Mouse (Mus musculus) heart, embryonic 14.5 days (tissue): Measurements from ENCODE around the gene Nxn. TPM values are rescaled to one million over a fixed set of nuclear protein-coding genes. Genes with fewer than 3 reads are reported as not detected.

Experiments used
- ATAC-seq: fragments of 200-750 bp; cut with Nextera tagmentation; 2 replicates; pipeline ENCODE4 v1.8.0; 2017; ENCODE audit warnings: low read depth, moderate TSS enrichment; ENCODE audit not compliant: insufficient number of reproducible peaks, insufficient read depth, low FRiP score
- H3K27ac ChIP-seq, 2 experiments: fragments of 200-500 bp in 1 of 2; fragments of 300-500 bp in 1 of 2; sonication (generic) in 1 of 2; replicated peaks in 1 of 2; 2 replicates each; pipeline ENCODE4 v1.5.1; 2012 to 2014; ENCODE audit warnings: low read depth in 2 of 2, low read length in 2 of 2, control low read depth in 1 of 2, mild to moderate bottlenecking in 1 of 2, mixed read lengths in 1 of 2; ENCODE audit not compliant: control insufficient read depth in 1 of 2, insufficient read depth in 1 of 2
- H3K27me3 ChIP-seq: fragments of 300-500 bp; sonication (generic); 2 replicates; pipeline ENCODE4 v1.6.1; 2014; ENCODE audit warnings: mild to moderate bottlenecking, low read length, control low read depth; ENCODE audit not compliant: control insufficient read depth, insufficient read depth
- H3K36me3 ChIP-seq: fragments of 300-500 bp; sonication (generic); 2 replicates; pipeline ENCODE4 v1.6.1; 2014; ENCODE audit warnings: mild to moderate bottlenecking, control low read depth, low read length, mixed read lengths; ENCODE audit not compliant: control insufficient read depth, insufficient read depth
- H3K4me1 ChIP-seq, 2 experiments: fragments of 200-500 bp in 1 of 2; fragments of 300-500 bp in 1 of 2; sonication (generic) in 1 of 2; 2 replicates each; pipeline ENCODE4 v1.6.1; 2012 to 2014; ENCODE audit warnings: low read length in 2 of 2, control low read depth in 1 of 2, mixed read lengths in 1 of 2; ENCODE audit not compliant: control insufficient read depth in 2 of 2, insufficient read depth in 2 of 2
- H3K4me2 ChIP-seq: fragments of 300-500 bp; sonication (generic); 2 replicates; pipeline ENCODE4 v1.6.1; 2014; ENCODE audit warnings: mild to moderate bottlenecking, low read length
- H3K4me3 ChIP-seq, 2 experiments: fragments of 200-500 bp in 1 of 2; fragments of 300-500 bp in 1 of 2; sonication (generic) in 1 of 2; 2 replicates each; pipeline ENCODE4 v1.5.1; 2012 to 2014; ENCODE audit warnings: low read length in 2 of 2, mild to moderate bottlenecking in 2 of 2, control low read depth in 1 of 2, low read depth in 1 of 2, moderate library complexity in 1 of 2; ENCODE audit not compliant: control insufficient read depth in 1 of 2, insufficient read depth in 1 of 2
- H3K9ac ChIP-seq: fragments of 300-500 bp; sonication (generic); 2 replicates; pipeline ENCODE4 v1.6.1; 2014; ENCODE audit warnings: mild to moderate bottlenecking, low read length
- H3K9me3 ChIP-seq: fragments of 300-500 bp; sonication (generic); 2 replicates; pipeline ENCODE4 v1.6.1; 2016; ENCODE audit warnings: low read length, control low read depth; ENCODE audit not compliant: control insufficient read depth
- WGBS: fragments of 180-500 bp; shearing (Covaris S2); extraction: QIAGEN DNeasy Blood & Tissue Kit; methylation state at CpG from one replicate; pipeline ENCODE4 v1.1.7; 2014; 5-methylcytosine and 5-hydroxymethylcytosine counted together
- polyA plus RNA-seq: library from polyadenylated mRNA; unstranded; fragments of >200 nt; fragmentation: Nextera tagmentation; extraction: Ambion mirVana; gene quantifications from 2 replicates; pipeline ENCODE4 v1.2.1, GENCODE M21; 2014

Nxn gene
- polyA plus RNA-seq, 1 experiment from 2014 or later, result 26.8 TPM

DNA sequence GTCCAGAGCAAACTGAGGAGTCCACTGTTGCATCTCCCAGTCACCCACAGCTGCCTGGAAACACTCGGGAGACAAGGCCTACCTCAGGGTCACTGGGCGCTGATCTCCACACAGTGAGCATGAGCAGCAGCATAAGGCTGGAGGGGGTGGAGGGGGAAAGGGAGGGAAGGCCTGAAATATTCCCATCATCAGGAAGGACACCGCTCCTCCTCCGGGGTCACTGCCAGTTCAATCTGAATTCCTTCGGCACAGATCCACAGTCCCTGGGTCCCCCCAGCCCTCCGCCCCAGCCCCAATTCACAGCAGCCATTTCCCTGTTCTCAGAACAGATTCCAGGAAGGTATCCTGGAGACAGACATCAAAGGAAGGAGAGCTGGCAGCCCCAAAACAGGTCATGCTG, 35.8 kb downstream of the Nxn start:
- H3K9ac ChIP-seq, result no peak overlapping the region
- H3K9me3 ChIP-seq, result no peaks in the 10 kb centered on the region
- H3K4me1 ChIP-seq, result peaks cover 17 to 42% of the 10 kb centered on the region in 2 experiments
- ATAC-seq, result no peak
- 7% methylated on average over 6 of the region's 6 CpGs for WGBS
- H3K27me3 ChIP-seq, result no peaks in the 10 kb centered on the region
- peak overlapping the region; percentile 2; the same call in 1 of the 2 replicates for H3K4me2 ChIP-seq
- no peak overlapping the region for H3K4me3 ChIP-seq
- H3K36me3 ChIP-seq, result 0 out of 2 replicates have a peak, but pooled peaks cover 4% of the 10 kb centered on the region
- H3K27ac ChIP-seq, result peak overlapping the region; percentile 21 to 25; a peak in 3 of 4 replicates

DNA sequence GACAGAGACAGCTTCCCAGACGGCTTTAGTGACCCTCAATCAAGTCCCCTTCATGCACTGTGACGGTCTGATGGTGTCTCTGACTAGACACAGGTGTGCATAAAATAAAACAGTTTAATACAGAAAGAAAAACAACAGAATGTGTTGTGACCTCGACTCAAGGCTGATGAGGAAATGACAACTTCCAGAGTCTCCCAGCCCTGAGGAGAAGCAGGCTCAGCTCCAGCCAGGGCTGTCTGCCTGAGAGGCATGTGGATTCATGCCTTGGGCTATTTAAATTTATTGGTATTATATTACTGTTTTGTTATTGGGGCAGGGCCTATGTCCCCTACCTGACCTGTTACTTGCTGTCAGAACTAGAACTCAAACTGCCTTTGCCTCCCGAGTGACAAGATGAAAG, 37.5 kb downstream of the Nxn start:
- no peak for ATAC-seq
- H3K27me3 ChIP-seq, result no peaks in the 10 kb centered on the region
- H3K36me3 ChIP-seq, result 0 out of 2 replicates have a peak, but pooled peaks cover 4% of the 10 kb centered on the region
- H3K4me3 ChIP-seq, result no peak overlapping the region
- H3K9ac ChIP-seq, result no peak overlapping the region
- H3K27ac ChIP-seq, result no peak overlapping the region
- WGBS, result 62% methylated on average over 4 of the region's 4 CpGs
- H3K9me3 ChIP-seq, result no peaks in the 10 kb centered on the region
- H3K4me2 ChIP-seq, result no peak overlapping the region
- H3K4me1 ChIP-seq, result peaks cover 24 to 48% of the 10 kb centered on the region in 2 experiments

DNA sequence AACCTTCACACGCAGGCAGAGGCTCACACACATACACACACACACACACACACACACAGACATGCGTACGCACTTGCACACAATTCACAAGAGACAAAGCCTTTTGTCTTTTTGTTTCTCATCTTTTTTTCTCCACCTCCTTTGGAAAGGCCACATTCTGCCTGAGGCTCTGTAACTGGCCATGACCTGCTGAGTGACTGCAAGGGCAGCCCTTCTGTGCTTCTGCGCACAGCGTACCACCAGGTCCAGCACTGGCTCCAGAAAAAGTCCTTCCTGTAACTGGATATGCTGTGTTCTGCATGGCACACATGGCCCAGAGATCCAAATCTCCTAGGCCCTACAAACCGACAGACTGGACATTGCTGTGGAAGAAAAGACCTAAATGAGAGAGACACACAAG, 38.7 kb downstream of the Nxn start:
- Histone ChIP-seq H3K4me3 (no peak overlapping the region), H3K27ac (no peak overlapping the region), H3K9ac (no peak overlapping the region), H3K4me1 (peaks cover 27 to 56% of the 10 kb centered on the region in 2 experiments), H3K27me3 (no peaks in the 10 kb centered on the region), H3K9me3 (no peaks in the 10 kb centered on the region), H3K4me2 (no peak overlapping the region), H3K36me3 (no peaks in the 10 kb centered on the region)
- WGBS, result 81% methylated on average over 6 of the region's 6 CpGs
- no peak for ATAC-seq

DNA sequence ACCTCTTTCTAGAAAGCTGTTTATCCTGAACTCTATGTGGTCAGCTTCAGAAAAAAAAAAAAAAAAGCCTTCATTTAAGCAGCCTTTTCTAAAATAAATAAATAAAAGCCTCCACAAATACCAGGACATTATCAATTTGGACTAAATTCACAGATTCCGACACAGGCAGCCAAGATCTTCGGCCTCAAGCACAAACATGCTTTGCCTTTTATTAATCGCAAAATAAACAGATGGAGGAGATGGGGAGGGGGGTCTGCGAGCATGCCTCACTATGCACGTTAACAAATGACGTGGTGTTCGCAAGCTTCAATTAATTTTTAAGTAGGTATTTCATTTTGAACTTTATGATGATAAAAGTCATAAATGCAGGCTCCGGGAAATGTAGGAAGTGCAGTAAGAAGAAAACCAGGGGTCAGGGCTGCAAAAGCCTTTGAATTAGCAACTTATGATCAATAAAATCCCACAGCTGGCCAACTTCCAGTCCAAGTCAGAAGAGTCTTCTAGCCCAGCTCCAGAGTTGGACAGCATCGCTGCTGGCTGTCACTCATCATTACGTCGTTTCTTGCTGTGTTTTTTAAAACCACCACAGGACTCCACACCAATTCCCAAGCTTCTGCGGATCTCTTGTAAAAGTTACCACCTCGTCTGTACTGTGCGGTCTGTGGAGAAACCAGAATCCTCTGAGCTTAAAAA, 40.2 kb downstream of the Nxn start:
- Histone ChIP-seq H3K4me3 (no peak overlapping the region), H3K36me3 (no peaks in the 10 kb centered on the region), H3K4me1 (peaks cover 27 to 53% of the 10 kb centered on the region in 2 experiments), H3K9me3 (no peaks in the 10 kb centered on the region), H3K27me3 (no peaks in the 10 kb centered on the region), H3K4me2 (0 out of 2 replicates have a peak overlapping the region, but pooled peaks have one; percentile 16), H3K9ac (no peak overlapping the region), H3K27ac (peak overlapping the region; percentile 25 to 63; a peak in 3 of 4 replicates)
- no peak for ATAC-seq
- 57% methylated on average over 14 of the region's 14 CpGs for WGBS

DNA sequence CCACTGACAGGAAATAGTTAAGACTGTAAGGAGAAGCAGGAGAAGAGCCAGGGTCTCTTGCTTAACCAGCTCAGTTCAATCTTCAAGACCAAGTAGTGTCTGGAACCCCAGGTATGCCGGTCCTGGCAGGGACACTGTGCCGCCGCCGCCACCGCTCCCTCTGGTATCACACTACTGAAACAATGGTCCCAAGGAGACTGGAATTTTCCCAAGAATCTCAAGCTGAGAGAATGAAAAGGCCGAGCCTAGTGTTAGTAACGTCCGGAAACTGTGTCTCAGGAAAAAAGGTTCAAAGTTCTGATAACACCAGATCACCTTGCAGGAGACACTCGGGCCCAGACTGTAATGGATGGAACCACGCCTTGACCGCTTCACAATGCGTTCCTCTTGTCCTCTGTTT, 41.5 kb downstream of the Nxn start:
- no peaks in the 10 kb centered on the region for H3K36me3 ChIP-seq
- H3K4me2 ChIP-seq, result no peak overlapping the region
- H3K4me3 ChIP-seq, result no peak overlapping the region
- peak; percentile 11; the same call in 1 of the 2 replicates for ATAC-seq
- no peaks in the 10 kb centered on the region for H3K9me3 ChIP-seq
- peaks cover 20 to 43% of the 10 kb centered on the region in 2 experiments for H3K4me1 ChIP-seq
- 64% methylated on average over 12 of the region's 12 CpGs for WGBS
- peak overlapping the region in 1 of 2 experiments; percentile 63; a peak in 1 of 4 replicates for H3K27ac ChIP-seq
- H3K9ac ChIP-seq, result no peak overlapping the region
- no peaks in the 10 kb centered on the region for H3K27me3 ChIP-seq

DNA sequence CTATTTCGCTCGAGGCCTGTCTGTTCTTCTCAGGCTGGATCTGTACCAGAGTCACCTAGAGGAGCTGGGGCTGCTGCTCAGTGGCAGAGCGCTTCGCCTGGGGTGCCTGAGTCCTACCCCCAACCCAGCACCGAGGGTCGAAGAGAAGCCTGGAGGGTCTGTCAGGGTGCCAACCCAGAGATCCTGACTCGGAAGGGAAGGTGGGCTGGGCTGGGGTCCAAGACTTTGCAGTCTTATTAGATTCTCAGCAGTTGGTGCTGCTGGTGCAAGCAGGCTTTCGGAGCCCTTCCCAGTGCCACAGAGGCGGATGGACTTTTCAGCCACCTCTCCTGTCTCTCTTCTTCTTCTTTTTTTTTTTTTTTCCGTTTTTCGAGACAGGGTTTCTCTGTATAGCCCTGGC, 42.8 kb downstream of the Nxn start:
- Histone ChIP-seq H3K36me3 (no peaks in the 10 kb centered on the region), H3K9me3 (no peaks in the 10 kb centered on the region), H3K4me3 (no peak overlapping the region), H3K9ac (no peak overlapping the region), H3K27me3 (no peaks in the 10 kb centered on the region), H3K4me1 (peaks cover 20 to 52% of the 10 kb centered on the region in 2 experiments), H3K27ac (no peak overlapping the region), H3K4me2 (no peak overlapping the region)
- no peak for ATAC-seq
- 80% methylated on average over 10 of the region's 11 CpGs for WGBS

DNA sequence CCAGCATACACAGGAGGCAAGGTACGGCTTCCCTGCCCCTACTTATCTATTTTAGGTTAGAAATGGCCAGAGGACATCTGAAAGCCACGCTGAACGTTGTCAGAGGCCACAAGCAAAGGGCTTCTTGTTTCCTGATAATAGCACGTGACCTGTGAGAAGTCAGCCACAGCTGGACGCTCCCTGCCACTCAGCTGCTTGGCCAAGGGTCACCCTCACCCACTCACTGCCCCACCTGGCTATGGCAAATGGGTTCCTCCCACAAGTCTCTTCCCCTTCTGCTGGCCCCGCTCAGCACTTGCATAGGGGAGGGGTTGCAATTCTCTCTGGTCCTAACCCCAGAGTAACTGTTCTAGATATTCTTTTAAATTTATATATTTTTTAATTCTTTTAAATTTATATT, 43.5 kb downstream of the Nxn start:
- H3K4me3 ChIP-seq, result no peak overlapping the region
- 32% methylated on average over 6 of the region's 6 CpGs for WGBS
- no peaks in the 10 kb centered on the region for H3K36me3 ChIP-seq
- H3K4me2 ChIP-seq, result no peak overlapping the region
- H3K9me3 ChIP-seq, result no peaks in the 10 kb centered on the region
- no peaks in the 10 kb centered on the region for H3K27me3 ChIP-seq
- H3K9ac ChIP-seq, result no peak overlapping the region
- no peak overlapping the region for H3K27ac ChIP-seq
- peaks cover 21 to 53% of the 10 kb centered on the region in 2 experiments for H3K4me1 ChIP-seq
- no peak for ATAC-seq
